Mouse (Mus musculus): ENCODE data around the gene Gbf1.
A peak's percentile ranks its signal among the peaks of the same experiment; 100 is the strongest.

- TF ChIP-seq CTCF (IDR thresholded peaks at IDR 0.05; ENCODE audit: insufficient read depth, low read length) = peak; percentile 80
- TF ChIP-seq POLR2A (IDR thresholded peaks at IDR 0.05; ENCODE audit: borderline replicate concordance, extremely low read depth, low read depth, low read length) = no peak
These were observed 177.6 kb downstream of the Gbf1 start for GRCm38 (mm10) chr19:46329951-46330350.
